Mouse (Mus musculus) left cerebral cortex, adult 11 months (tissue): ENCODE results near the gene Thap4.
"Not testable (repeated sequence)": the region's sequence is repeated elsewhere in the genome, so short reads cannot be mapped to it uniquely, and the experiment has no call there.

ENCODE experiments used
- DNase-seq: peaks from one replicate; pipeline ENCODE4 v3.0.0; 2022; ENCODE audit warnings: low spot score

Thap4 gene

DNA sequence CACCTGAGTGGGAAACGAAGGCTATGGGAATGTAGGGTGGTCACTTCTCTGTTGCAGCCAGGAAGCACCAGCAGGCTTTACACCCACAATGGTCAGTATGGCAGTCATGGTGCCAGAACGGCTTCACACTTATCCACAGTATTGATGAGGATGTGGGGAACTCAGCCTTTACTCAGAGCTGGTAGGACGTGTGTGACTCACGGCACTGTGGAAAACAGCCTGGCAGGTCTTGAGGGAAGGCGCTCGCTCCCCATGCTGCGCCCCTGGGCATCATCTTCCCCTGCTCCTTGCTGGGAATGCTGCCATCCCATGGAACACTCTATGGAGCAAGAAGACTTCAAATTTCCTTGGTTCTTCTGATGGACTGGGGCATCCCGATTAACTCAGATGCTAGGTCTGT lies 63.6 kb downstream of the Thap4 start:
- no peak for DNase-seq

DNA sequence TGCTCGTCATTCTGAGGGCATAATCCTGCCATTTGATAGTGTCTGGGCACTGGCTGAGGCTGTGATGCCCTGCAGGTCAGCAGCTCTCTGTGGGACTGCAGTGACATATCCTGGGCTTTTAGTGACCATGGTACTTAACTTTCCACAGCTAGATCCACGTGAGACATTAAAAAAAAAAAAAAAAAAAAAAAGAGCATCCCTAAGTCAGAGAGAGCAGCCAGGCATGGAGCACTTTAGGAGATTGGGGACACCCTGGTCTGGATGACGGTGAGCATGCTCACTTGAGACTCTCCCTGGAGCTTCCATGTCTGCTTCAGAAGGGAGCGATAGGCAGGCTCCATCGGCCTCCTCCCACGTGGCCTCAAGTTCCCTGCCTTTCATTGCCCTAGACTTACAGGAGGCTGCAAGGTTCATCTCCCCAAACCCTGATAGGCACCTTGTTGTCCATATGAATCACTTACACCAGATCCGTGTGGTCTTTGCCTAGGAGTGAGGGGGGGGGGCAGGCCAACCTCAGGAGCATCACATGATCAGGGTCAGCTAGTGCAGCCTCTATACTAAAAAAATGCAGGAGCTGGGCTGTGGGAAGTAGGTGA lies 64.7 kb downstream of the Thap4 start:
- no peak for DNase-seq

DNA sequence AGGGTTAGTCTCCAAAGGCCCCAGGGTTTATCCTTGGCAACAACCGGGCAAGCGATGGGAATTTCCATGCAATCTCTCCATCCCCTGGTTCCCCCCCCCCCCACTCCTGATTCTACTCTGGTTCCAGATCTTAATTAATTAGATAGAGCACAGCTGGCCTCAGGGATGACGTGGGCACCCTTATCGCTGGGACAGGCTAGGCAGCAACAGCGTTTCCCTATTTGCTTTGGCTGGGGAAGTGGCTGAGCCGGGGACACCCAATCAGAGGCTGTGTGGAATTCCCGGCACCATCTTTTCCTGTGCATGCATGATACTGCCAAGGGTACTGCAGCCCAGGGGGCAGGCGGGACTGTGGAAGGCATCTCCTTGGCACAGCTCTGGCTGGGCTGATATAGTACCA lies 66.5 kb downstream of the Thap4 start:
- no peak for DNase-seq

DNA sequence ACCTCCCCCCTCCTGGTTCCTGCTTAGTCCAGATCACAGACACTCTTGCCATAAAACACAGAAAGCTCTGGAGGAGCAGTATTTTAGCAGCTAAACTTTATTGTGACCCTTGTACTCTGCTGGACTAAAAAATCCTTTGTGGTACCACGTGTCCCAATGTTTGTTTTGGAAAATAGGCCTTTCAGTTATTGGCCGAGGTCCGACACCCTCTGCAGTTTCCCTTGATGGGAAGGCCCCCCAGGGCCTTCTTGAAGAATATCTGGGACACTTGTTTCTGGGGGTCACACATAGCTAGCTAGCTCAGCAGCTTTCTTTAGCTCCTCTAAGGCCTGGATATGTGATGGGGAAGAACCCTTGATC lies 67.7 kb downstream of the Thap4 start:
- no peak for DNase-seq

DNA sequence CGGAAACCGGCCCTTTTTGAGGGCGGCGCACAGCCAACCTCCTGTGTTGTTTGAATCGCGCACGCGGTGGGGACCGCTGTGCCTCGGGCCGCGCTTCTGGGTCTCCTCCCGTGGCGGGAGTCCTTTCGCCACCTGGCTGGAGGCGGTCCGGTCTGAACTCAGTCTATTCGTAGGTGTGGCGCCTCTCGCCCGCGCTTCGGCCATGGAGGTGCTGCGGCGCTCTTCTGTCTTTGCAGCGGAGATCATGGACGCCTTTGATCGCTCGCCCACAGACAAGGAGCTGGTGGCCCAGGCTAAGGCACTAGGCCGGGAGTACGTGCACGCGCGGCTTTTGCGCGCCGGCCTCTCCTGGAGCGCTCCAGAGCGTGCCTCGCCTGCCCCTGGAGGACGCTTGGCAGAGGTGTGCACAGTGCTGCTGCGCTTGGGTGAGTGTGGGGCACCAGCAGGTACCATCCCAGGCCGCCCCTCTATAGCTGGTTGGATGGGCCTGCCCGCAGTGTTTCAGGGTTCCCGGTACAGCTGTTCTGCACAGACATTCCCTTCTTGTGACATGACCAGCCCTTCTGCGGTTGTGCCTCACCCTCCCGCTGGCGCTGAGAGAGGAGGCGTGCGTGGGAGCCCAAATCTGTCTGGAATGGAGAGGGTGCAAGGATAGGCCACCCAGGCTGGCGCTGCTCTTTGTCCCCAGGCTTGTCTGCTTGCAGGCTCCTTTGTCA lies 68.3 kb downstream of the Thap4 start:
- DNase-seq = no peak

DNA sequence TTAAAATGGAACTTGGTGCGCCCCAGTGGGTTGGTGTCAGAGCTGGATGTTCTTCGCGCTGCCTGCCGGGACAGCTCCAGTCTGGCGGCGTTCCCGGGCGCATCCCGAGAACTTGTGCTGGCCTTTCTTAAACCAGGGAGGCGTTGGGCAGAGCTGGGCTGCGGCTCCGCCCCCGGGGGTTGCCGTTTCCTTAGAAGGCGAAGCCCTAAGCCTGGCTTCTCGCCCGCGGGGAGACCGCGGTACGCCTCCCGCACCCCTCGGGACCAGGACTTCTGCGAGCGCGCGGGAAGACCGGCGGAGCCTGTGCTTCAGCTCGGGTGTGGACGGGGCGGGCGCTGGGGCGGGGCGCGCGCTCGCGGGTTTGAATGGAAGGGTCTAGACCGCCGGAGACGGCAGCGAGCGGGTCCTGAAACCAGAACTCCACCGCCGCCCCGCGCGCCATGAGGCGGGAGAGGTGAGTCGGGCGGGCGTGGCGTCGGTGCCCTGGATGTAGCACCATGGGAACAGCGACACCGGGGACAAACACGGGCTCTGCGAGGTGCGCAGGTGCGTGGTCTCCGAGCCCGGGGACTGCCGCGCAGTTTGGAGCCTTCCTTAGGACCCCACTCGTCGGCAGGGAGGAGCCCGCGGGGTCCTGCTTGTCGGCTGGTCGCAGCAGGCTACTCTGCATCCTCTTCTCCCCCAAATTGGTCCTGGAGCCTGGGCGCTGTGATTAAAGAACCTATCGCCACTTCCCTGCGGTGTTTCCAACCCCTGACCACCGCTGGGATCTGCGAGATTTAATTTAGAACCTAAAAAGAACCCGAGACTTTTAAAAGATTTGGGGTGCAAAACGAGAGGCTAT lies 69.0 kb downstream of the Thap4 start, which contains the start of gene Bok:
Bok (plus strand) TSS at position 260 of the 844 bp plus-strand sequence.
- no peak for DNase-seq

DNA sequence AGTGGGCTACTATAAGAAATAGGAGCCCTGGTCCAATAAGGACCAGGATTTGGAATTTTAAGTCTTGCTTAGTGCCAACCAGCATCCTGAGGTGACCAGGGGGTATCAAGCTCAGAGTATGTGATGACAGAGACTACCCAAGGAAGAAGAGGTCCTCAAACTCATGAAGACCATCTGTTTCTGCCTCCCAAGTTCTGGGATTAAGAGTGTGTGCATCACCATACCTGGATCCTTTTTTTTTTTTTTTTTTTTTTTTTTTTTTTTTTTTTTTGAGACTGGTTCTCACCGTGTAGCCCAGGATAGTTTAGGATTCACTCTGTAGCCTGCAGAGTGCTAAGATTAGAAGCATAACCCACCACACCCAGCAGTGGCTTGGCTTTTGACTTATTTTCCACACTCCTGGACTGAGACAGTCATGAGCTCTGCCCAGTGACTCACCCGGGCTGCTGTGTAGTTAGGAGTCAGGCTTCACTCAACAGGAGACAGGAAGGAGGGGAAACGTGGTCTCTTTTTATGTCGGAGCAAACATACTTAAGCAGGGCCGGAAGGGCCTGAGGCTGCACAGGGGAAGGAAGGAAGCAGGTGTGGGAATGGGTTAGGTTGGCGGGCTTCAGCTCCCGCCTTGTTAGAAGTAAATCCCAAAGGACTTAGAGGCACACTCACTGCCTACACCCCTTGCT lies 74.6 kb downstream of the Thap4 start:
- no peak for DNase-seq

DNA sequence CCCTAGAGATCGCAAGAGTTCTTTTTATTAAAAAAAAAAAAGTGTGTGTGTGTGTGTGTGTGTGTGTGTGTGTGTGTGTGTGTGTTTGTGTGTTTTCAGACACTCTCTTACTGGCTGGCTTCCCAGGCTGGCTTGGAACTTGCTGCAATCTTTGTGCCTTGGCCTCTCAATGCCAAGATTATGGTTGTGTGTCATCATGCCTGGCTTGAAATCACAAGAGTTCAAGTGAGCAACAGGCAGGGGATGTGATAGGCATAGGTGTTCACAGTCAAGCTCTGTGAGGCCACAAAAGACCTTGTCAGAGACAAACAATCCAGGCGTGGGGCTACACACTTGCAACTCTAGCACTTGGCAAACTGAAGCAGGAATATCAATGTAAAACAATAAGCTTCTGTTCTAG lies 76.3 kb downstream of the Thap4 start:
- no peak for DNase-seq

DNA sequence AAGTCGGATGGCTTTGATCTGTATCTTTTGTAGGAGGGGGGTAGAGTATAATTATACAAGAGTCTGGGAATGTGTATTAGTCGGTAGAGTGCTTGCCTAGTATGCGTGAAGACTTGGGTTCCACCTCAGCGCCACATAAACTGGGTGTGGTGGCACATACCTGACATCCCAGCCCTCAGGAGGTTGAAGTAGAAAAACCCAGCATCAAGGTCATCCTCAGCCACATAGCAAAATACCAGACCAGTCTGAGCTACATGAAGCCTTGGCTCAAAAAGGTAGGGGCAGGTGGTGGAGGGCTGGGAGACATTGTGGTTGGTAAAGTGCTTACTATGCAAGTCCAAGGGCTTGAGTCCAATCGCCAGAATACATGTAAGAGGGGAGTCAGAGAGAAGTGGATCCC lies 82.0 kb downstream of the Thap4 start:
- DNase-seq = no peak

DNA sequence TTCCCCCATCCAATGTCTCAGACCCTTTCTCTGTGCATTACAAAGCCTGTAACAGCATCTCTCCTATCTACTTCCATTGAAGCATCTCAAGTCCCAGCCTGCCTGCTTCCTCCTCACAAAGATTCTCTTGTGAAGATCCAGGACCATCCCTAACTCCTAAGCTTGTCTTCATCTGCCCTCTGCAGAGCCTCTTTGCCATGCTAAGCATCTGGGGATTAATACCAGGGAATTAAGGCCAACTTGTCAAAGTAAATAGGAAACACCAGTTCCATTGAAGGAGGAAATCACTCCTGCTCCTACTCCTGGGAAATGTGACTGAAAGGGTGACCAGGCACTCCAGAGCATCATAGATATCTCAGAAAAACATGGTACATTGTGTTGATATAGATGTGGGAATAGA lies 84.7 kb downstream of the Thap4 start:
- no peak for DNase-seq

DNA sequence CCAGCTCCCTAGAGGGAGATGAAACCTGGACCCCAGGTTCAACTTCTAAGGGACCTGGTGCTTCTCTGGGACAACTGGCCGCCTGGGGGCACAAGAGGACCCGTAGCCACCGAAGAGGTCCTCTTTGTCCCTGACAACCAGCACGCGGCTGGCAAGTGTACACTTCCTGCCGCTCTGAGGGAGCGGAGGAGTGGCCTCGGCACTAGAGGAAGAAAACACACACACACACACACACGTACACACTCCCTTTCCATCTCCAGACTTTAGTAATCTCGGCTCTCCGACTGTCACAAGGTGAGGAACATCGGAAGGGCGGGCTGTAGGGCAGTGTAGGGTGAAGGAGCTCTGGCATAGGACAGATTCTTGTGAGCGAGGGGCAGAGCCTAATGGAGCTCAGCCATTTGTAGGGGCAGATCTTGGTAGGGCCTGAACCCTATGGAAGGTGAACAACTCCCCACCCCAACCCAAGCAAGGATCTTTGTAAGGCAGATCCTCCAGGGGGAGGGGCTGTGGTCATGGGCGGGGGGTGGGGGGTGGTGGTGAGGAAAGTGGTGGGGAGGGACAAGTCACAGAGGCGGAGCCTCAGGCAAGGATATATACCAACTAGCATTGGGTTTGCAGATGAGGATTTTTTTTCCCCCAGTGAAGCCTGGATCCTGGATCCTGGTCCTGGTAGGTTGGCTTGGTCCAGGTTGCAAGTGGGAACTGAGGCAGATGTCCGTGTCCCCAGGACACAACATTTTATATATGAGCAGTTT lies 85.7 kb downstream of the Thap4 start:
- no peak for DNase-seq

DNA sequence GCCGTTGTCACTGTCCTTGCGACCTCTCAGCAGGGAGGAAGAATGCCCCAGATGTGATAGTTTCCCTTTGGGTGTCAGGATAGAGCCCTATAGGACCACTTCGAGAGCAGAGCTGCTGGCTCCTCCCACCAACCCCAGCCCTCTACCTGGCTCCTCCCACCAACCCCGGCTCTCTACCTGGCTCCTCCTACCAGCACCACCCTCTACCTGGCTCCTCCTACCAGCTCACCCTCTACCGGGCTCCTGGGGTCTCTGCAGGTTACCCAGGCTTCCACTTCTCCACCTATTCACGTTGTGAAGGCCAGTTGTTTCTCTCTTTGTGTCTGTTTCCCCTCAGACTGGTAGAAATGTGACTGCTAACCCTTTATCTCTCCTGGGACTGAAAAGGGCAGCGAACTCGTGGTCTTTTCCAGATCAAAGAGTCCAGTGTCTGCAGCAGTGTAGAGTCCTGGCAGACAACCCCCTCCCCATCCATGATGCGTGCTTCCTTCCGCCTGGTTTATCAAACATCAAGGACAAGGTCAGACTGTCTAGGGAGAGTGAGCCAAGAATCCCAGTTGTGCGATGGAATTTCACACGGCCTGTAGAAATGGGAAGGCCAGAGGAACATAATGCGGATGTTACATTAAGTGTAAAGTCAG lies 86.8 kb downstream of the Thap4 start:
- DNase-seq = no peak

DNA sequence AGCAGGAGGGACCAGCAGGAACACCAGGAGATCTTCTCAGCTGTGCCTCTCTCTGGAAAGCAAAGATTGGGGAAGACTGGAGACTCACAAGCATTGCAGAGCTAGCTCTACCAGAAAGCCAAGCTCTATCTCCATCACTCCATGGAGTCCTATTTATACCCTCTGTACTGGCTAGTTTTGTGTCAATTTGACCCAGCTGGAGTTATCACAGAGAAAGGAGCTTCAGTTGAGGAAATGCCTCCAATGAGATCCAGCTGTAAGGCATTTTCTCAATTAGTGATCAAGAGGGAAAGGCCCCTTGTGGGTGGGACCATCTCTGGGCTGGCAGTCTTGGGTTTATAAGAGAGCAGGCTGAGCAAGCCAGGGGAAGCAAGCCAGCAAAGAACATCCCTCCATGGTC lies 96.1 kb downstream of the Thap4 start, which contains the start of gene Stk25:
Stk25 (minus strand) TSS at position 101 of the 400 bp plus-strand sequence.
- not testable (repeated sequence) for DNase-seq

DNA sequence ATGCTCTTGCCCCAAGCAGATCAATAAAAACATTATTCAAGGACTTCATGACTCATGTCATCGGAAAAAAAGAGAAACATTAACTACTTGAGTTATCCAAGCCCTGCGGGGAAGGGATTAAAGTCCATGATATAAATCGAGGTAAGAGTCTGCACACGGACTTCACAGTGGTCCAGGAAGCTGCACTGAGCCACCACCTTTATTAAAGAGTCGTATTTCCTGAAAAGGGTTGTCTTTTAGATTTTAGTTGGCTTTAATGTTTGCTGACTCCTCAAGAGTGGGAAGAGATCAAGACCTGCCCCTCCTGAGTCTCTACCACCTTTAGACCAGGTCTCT lies 97.7 kb downstream of the Thap4 start:
- DNase-seq = no peak

DNA sequence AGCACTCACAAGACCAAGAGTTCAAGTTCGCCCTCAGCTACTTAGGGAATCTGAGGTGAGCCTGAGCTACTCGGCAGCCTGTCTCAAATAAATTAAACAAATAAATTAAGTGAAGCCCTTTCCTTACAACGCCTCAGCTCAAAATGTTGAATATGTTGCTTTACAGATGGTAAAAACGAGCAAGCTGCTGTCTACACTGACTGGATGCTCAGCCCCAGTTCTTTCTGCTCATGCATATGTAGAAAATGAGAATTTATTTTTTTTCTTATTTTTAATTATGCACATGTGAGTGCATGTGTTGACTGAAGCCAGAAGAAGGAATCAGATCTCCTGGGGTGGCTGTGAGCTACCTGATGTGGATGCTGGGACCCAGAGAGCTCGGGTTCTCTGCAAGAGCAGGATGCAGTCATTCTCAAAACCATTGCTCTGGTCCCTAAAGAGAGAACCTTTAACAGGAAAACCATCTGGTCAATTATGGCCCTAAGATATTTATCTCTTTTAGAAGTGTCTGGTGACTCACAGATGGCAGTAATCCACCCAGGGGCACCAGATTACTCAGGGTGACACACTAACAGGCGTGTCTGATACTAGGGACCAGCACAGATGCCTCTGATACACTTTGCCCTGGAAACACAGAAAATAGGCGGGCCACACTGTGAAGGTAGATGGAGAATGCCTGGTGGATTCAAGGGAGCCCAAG lies 98.2 kb downstream of the Thap4 start:
- DNase-seq = no peak

DNA sequence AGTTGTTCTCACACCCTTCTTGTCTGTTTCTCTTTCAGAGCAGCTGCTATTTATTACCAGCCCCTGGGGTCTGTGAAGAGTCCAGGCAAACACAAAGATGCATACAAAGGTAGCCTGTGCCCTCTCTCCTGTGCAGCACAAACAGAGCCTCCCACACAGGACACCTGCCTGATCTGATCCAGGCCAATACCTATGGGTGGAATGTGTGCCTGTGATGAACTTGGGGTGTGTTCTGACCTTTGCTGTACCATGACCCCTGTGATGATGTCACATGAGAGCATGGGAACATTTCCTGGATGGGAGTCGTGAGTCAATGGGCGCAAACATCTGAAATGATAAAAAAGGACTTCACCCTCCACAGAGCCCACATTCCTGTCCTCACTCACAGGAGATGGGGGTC lies 99.9 kb downstream of the Thap4 start:
- no peak for DNase-seq

DNA sequence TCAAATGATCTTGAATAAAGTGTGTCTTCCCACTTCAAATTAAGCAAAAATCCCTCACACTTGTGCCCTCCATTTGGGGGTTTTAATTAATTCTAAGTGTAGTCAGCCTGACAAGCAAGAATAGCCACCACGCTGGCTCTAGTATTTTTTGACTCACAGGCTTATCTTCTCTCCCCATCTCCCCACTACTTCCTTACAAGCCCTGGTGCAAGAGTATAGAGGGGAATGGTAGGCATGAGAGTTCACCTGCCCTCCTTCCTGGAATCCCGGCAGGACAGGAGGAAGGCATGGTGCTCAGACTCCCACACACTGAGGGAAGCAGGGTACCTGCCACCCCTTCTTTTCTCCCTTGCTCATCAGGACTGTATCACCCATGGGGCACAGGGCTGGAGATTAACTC lies 100.4 kb downstream of the Thap4 start:
- DNase-seq = no peak
